Mouse (Mus musculus): ENCODE measurements around the gene Gm45713.

DNA sequence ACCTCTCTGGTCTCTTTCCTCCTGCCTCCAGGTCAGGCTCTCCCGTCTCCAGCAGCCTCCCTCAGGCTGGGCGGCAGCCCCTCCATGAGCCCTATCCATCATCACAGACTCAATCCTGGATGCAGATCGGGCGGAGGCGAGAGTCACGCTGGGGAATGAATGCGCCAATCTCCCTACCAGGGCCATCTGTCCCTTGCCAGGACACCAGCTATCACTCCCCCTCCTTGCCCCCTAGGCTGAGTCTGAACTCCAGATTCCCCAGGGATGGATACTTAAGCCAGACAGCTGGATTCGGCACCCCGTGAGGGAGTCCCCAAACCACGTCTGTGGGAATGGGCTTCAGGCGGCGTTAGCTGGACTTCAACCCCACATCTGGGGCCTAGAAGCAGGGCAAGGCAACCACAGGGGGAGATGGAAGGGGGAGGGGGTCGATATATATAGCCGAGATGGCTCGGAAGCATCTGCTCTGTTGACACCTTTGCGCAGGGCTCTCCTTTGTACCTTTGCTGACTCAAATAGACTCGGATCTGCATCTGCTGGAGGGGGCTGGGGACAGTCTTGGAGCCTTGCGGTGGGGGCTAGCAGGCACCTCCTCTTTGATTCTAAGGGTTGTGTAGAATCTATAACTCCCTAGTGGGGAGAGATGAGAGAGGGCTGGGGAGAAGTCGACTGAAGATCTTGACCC, 31.9 kb upstream of the Gm45713 start:
- TF ChIP-seq RCOR1 (IDR thresholded peaks at IDR 0.05; ENCODE audit: low read depth, low read length) (no peak), POLR2AphosphoS5 (IDR thresholded peaks at IDR 0.05; ENCODE audit: borderline replicate concordance, low read depth, low read length) (no peak)

All from MEL (cell line).